Mouse (Mus musculus): ENCODE results near the gene Bbs9. TPM values are rescaled to one million over a fixed set of nuclear protein-coding genes. Genes with fewer than 3 reads are reported as not detected.
"Not testable (repeated sequence)": the region's sequence is repeated elsewhere in the genome, so short reads cannot be mapped to it uniquely, and the experiment has no call there.

The Bbs9 gene
- total and polyA plus RNA-seq, 3 experiments = 6.9 to 9.1 (median 7.8) TPM

DNA sequence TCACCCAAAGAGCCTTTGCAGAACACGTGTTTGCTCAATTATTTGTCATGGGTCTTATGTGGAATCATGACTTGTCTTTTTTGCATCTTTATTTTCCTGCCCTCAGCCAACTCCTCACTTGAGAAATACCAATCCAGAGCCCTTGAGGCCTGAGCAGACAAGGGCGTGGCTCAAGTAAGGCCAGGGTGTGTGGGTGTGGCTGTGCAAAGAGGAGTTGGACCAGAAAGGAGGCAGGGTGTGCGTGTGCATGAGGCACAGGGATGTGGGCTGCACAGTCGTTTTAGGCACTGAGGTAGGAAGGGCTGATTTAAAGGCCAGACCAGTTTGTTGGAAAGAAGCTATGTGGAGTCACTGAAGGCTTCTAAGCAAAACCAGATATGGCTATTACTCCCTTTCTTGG lies 373.7 kb downstream of the Bbs9 start:
- dilution Hi-C loops (cut with MboI; ENCODE audit: extremely low pct_ligation_motif_present, extremely low pct_unique_long_range_greater_than_20kb, low sequenced_read_pairs) = no loop called here
- no peaks in the 10 kb centered on the region for H3K9me3 ChIP-seq (replicated peaks; ENCODE audit: low read length)
- no peak for TF ChIP-seq JUN (IDR thresholded peaks at IDR 0.05; ENCODE audit: insufficient read depth, low read depth, low read length)
- no peak for TF ChIP-seq CTCF (conservative IDR thresholded peaks at IDR 0.05 in 1 of 2, IDR thresholded peaks at IDR 0.05 in 1 of 2; ENCODE audit: low read depth in 2 of 2, low read length in 2 of 2)
- TF ChIP-seq CHD1 (IDR thresholded peaks at IDR 0.05; ENCODE audit: low read depth, low read length) = no peak
- no peak for TF ChIP-seq HCFC1 (IDR thresholded peaks at IDR 0.05; ENCODE audit: low read depth, low read length)
- no peak for TF ChIP-seq E2F4 (IDR thresholded peaks at IDR 0.05; ENCODE audit: insufficient replicate concordance, low read depth, low read length)
- no peak for TF ChIP-seq RAD21 (IDR thresholded peaks at IDR 0.05; ENCODE audit: low read depth, low read length)
- TF ChIP-seq ZKSCAN1 (IDR thresholded peaks at IDR 0.05; ENCODE audit: borderline replicate concordance, low read depth, low read length) = no peak
- TF ChIP-seq MAZ (IDR thresholded peaks at IDR 0.05; ENCODE audit: low read depth, low read length) = no peak
- TF ChIP-seq TCF12 (IDR thresholded peaks at IDR 0.05; ENCODE audit: low read depth, low read length) = no peak
- TF ChIP-seq ETS1 (conservative IDR thresholded peaks at IDR 0.05; ENCODE audit: low read depth, low read length) = no peak
- no peak for TF ChIP-seq IRF4 (IDR thresholded peaks at IDR 0.05; ENCODE audit: low read depth, low read length)
- no peak for TF ChIP-seq MXI1 (IDR thresholded peaks at IDR 0.05; ENCODE audit: low read depth, low read length)
- no peak for TF ChIP-seq ZMIZ1 (IDR thresholded peaks at IDR 0.05; ENCODE audit: low read depth, low read length)
- no peak for TF ChIP-seq SIN3A (IDR thresholded peaks at IDR 0.05; ENCODE audit: low read length)

GRCm38 (mm10) chr9:22869147-22869546 lies 393.6 kb downstream of the Bbs9 start:
- H3K79me2 ChIP-seq (replicated peaks; ENCODE audit: control insufficient read depth, extremely low read depth, insufficient read depth, poor library complexity, severe bottlenecking); H3K9me3 ChIP-seq (replicated peaks; ENCODE audit: low read length); DNase-seq (ENCODE audit: extremely low read depth); H3K4me2 ChIP-seq (ENCODE audit: insufficient read depth, low read depth, poor library complexity, severe bottlenecking); in situ Hi-C loops (cut with MboI; ENCODE audit: low pct_ligation_motif_present, low pct_unique_long_range_greater_than_20kb, low sequenced_read_pairs); dilution Hi-C loops (cut with MboI; ENCODE audit: extremely low pct_ligation_motif_present, extremely low pct_unique_long_range_greater_than_20kb, low sequenced_read_pairs); H3K36me3 ChIP-seq (replicated peaks in 1 of 2; ENCODE audit: control insufficient read depth in 1 of 2, insufficient read depth in 1 of 2, low read length in 1 of 2); H3K27me3 ChIP-seq (replicated peaks); H3K9ac ChIP-seq (ENCODE audit: insufficient read depth, low read depth); H3K4me3 ChIP-seq (replicated peaks in 1 of 3; ENCODE audit: low read depth in 2 of 3, low read length in 2 of 3, poor library complexity in 1 of 3); H3K4me1 ChIP-seq (ENCODE audit: control insufficient read depth in 1 of 2, insufficient read depth in 2 of 2); H3K27ac ChIP-seq (ENCODE audit: insufficient read depth, low read depth): not testable (repeated sequence)

More for the DNA sequence above, 373.7 kb downstream of the Bbs9 start:
- DNase-seq (ENCODE audit: extremely low read depth) = no peak
- Histone ChIP-seq H3K9ac (ENCODE audit: insufficient read depth, low read depth) (no peak overlapping the region), H3K27ac (ENCODE audit: insufficient read depth, low read depth) (no peak overlapping the region), H3K79me2 (replicated peaks; ENCODE audit: control insufficient read depth, extremely low read depth, insufficient read depth, poor library complexity, severe bottlenecking) (no peaks in the 10 kb centered on the region), H3K36me3 (replicated peaks in 1 of 2; ENCODE audit: control insufficient read depth in 1 of 2, insufficient read depth in 1 of 2, low read length in 1 of 2) (no peaks in the 10 kb centered on the region), H3K4me2 (ENCODE audit: insufficient read depth, low read depth, poor library complexity, severe bottlenecking) (no peak overlapping the region), H3K27me3 (replicated peaks) (no peaks in the 10 kb centered on the region), H3K4me3 (replicated peaks in 1 of 3; ENCODE audit: low read depth in 2 of 3, low read length in 2 of 3, poor library complexity in 1 of 3) (no peak overlapping the region), H3K4me1 (ENCODE audit: control insufficient read depth in 1 of 2, insufficient read depth in 2 of 2) (no peaks in the 10 kb centered on the region)
- in situ Hi-C loops (cut with MboI; ENCODE audit: low pct_ligation_motif_present, low pct_unique_long_range_greater_than_20kb, low sequenced_read_pairs) = no loop called here

DNA sequence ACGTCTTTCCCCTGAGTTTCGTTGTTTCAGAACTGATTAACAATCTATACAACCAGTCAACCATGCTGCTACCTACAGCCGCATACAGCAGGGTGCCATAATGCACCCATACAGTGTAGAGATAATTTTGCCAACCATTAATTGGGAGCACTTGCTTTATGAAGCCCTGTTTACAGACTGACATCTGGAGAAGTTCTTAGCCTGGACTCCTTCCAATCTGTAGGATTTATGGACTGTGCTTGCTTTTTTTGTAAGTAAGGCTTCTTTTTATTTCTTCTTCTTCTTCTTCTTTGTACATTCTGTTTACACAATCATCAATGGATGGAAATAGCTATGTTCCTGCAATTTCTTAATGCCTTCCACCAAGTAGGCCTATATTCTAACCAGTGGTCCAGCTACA lies 395.1 kb downstream of the Bbs9 start:
- Histone ChIP-seq H3K4me3 (replicated peaks in 1 of 3; ENCODE audit: low read depth in 2 of 3, low read length in 2 of 3, poor library complexity in 1 of 3) (no peak overlapping the region), H3K36me3 (replicated peaks in 1 of 2; ENCODE audit: control insufficient read depth in 1 of 2, insufficient read depth in 1 of 2, low read length in 1 of 2) (no peaks in the 10 kb centered on the region), H3K27me3 (replicated peaks) (no peaks in the 10 kb centered on the region), H3K4me2 (ENCODE audit: insufficient read depth, low read depth, poor library complexity, severe bottlenecking) (no peak overlapping the region), H3K9me3 (replicated peaks; ENCODE audit: low read length) (no peaks in the 10 kb centered on the region), H3K4me1 (ENCODE audit: control insufficient read depth in 1 of 2, insufficient read depth in 2 of 2) (no peaks in the 10 kb centered on the region), H3K27ac (ENCODE audit: insufficient read depth, low read depth) (no peak overlapping the region), H3K79me2 (replicated peaks; ENCODE audit: control insufficient read depth, extremely low read depth, insufficient read depth, poor library complexity, severe bottlenecking) (no peaks in the 10 kb centered on the region), H3K9ac (ENCODE audit: insufficient read depth, low read depth) (no peak overlapping the region)
- in situ Hi-C loops (cut with MboI; ENCODE audit: low pct_ligation_motif_present, low pct_unique_long_range_greater_than_20kb, low sequenced_read_pairs) (no loop called here), dilution Hi-C loops (cut with MboI; ENCODE audit: extremely low pct_ligation_motif_present, extremely low pct_unique_long_range_greater_than_20kb, low sequenced_read_pairs) (no loop called here)
- no peak for DNase-seq (ENCODE audit: extremely low read depth)
- TF ChIP-seq RCOR1 (conservative IDR thresholded peaks at IDR 0.05; ENCODE audit: low read depth, low read length) = no peak
